Mouse (Mus musculus): ENCODE measurements around the gene Tcap. TPM values are rescaled to one million over a fixed set of nuclear protein-coding genes. Genes with fewer than 3 reads are reported as not detected.

The Tcap gene
- polyA plus RNA-seq, 1 experiment, result not detected

DNA sequence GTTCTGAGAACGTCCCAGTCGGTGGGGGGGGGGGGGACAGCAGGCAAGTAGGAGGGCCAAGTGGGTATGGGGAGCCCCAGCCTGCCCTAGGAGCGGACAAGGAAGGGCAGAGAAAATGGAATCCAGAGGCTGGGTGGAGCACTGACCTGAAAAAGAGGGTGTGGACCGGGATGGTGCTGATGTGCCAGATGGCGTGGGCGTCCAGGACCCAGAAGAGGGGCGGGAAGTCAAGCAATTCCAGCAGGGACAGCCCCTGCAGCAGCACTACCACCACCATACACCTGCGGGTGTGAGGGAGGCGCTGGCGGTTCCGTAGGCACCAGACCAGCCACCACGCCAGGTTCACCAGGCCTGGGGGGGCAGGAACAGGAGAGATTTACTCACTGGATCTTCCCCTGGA, 6.5 kb downstream of the Tcap start:
- H3K9me3 ChIP-seq (replicated peaks; ENCODE audit: control insufficient read depth, insufficient read depth, low read length, poor library complexity, severe bottlenecking), result no peaks in the 10 kb centered on the region
- H3K27ac ChIP-seq (ENCODE audit: insufficient read depth, low read length), result no peak overlapping the region
- TF ChIP-seq POLR2A (IDR thresholded peaks at IDR 0.05; ENCODE audit: insufficient read depth, low read length), result no peak
- no peak for TF ChIP-seq EP300 (IDR thresholded peaks at IDR 0.05; ENCODE audit: insufficient read depth, low read depth, low read length)
- TF ChIP-seq CTCF (IDR thresholded peaks at IDR 0.05; ENCODE audit: low read depth, low read length), result no peak
- no peaks in the 10 kb centered on the region for H3K4me1 ChIP-seq (ENCODE audit: control insufficient read depth, insufficient read depth, low read length)
- H3K4me3 ChIP-seq (ENCODE audit: low read depth, low read length), result no peak overlapping the region
- no peaks in the 10 kb centered on the region for H3K27me3 ChIP-seq (ENCODE audit: control insufficient read depth, insufficient read depth, low read length, poor library complexity, severe bottlenecking)
- H3K9ac ChIP-seq (ENCODE audit: low read depth, poor library complexity, severe bottlenecking), result no peak overlapping the region
- H3K36me3 ChIP-seq (ENCODE audit: control insufficient read depth, insufficient read depth, low read length, poor library complexity, severe bottlenecking), result no peaks in the 10 kb centered on the region

DNA sequence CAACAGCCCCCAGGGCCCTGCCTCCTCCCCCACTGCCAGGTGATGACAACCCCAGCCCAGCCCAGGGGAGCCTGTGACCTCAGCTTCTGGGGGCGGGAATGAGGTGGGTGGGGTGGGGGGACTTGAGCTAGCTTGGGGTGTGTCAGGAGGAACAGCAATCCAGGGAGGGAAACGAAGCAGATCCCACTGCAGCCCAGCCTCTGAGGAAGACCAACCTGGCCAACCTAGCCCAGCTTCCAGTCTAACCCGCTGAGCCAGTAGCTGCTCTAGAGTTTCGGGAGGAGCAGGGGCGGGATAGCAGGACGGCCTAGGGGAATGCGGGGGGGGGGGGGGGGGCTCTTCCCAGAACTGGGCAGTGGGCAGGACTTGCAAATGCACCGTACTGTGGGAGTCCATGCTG, 8.4 kb downstream of the Tcap start:
- H3K4me3 ChIP-seq (ENCODE audit: low read depth, low read length), result no peak overlapping the region
- H3K36me3 ChIP-seq (ENCODE audit: control insufficient read depth, insufficient read depth, low read length, poor library complexity, severe bottlenecking), result no peaks in the 10 kb centered on the region
- H3K27me3 ChIP-seq (ENCODE audit: control insufficient read depth, insufficient read depth, low read length, poor library complexity, severe bottlenecking), result no peaks in the 10 kb centered on the region
- H3K9me3 ChIP-seq (replicated peaks; ENCODE audit: control insufficient read depth, insufficient read depth, low read length, poor library complexity, severe bottlenecking), result no peaks in the 10 kb centered on the region
- H3K27ac ChIP-seq (ENCODE audit: insufficient read depth, low read length), result no peak overlapping the region
- no peaks in the 10 kb centered on the region for H3K4me1 ChIP-seq (ENCODE audit: control insufficient read depth, insufficient read depth, low read length)
- no peak overlapping the region for H3K9ac ChIP-seq (ENCODE audit: low read depth, poor library complexity, severe bottlenecking)
- TF ChIP-seq EP300 (IDR thresholded peaks at IDR 0.05; ENCODE audit: insufficient read depth, low read depth, low read length) (no peak), POLR2A (IDR thresholded peaks at IDR 0.05; ENCODE audit: insufficient read depth, low read length) (no peak), CTCF (IDR thresholded peaks at IDR 0.05; ENCODE audit: low read depth, low read length) (no peak)

DNA sequence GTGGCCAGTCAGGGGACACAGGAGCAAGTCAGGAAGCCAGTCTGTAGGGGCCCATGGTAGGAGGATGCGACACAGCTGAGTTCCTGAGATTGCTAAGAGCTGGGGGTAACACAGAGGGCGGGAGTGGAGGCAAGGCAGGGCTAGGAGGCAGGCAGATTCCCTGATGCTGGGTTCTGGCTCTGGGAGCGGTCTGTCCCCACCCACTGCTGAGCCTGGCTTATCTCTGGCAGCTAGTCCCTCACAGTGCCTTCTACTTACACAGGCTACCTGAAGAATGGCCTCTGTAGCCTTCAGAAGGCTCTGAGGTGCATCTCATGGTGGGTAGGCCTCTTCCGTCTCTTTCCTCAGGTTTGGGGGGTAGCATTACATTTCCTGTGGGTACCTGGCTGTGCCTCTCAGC, 9.0 kb downstream of the Tcap start:
- no peak for TF ChIP-seq EP300 (IDR thresholded peaks at IDR 0.05; ENCODE audit: insufficient read depth, low read depth, low read length)
- Histone ChIP-seq H3K4me1 (ENCODE audit: control insufficient read depth, insufficient read depth, low read length) (no peaks in the 10 kb centered on the region), H3K9me3 (replicated peaks; ENCODE audit: control insufficient read depth, insufficient read depth, low read length, poor library complexity, severe bottlenecking) (no peaks in the 10 kb centered on the region), H3K9ac (ENCODE audit: low read depth, poor library complexity, severe bottlenecking) (no peak overlapping the region), H3K36me3 (ENCODE audit: control insufficient read depth, insufficient read depth, low read length, poor library complexity, severe bottlenecking) (no peaks in the 10 kb centered on the region), H3K4me3 (ENCODE audit: low read depth, low read length) (0 out of 2 replicates have a peak overlapping the region, but pooled peaks have one; percentile 4), H3K27ac (ENCODE audit: insufficient read depth, low read length) (no peak overlapping the region), H3K27me3 (ENCODE audit: control insufficient read depth, insufficient read depth, low read length, poor library complexity, severe bottlenecking) (no peaks in the 10 kb centered on the region)

DNA sequence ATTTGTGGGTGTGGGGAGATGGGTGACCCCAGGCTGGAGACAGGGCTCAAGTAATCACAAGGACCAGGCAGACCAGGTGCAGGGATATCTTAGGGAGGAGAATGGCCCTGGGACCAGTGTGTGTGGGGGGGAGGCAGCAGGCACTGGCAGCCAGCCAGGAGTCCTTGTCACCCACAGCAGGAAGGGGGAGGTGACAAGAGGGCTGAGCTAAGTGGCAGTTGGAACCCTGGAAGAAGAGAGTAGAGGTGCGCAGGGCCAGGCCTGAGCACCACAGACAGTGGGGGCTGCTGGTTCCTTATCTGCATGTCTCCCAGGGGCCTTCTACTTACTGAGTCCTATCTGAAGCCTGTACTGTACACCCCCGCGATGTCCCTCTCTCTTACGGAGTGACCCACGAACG, 9.7 kb downstream of the Tcap start:
- Histone ChIP-seq H3K4me3 (ENCODE audit: low read depth, low read length) (no peak overlapping the region), H3K4me1 (ENCODE audit: control insufficient read depth, insufficient read depth, low read length) (no peaks in the 10 kb centered on the region), H3K27ac (ENCODE audit: insufficient read depth, low read length) (no peak overlapping the region), H3K27me3 (ENCODE audit: control insufficient read depth, insufficient read depth, low read length, poor library complexity, severe bottlenecking) (no peaks in the 10 kb centered on the region), H3K9ac (ENCODE audit: low read depth, poor library complexity, severe bottlenecking) (no peak overlapping the region), H3K36me3 (ENCODE audit: control insufficient read depth, insufficient read depth, low read length, poor library complexity, severe bottlenecking) (no peaks in the 10 kb centered on the region), H3K9me3 (replicated peaks; ENCODE audit: control insufficient read depth, insufficient read depth, low read length, poor library complexity, severe bottlenecking) (no peaks in the 10 kb centered on the region)
- TF ChIP-seq CTCF (IDR thresholded peaks at IDR 0.05; ENCODE audit: low read depth, low read length), result no peak
- TF ChIP-seq POLR2A (IDR thresholded peaks at IDR 0.05; ENCODE audit: insufficient read depth, low read length), result no peak
- no peak for TF ChIP-seq EP300 (IDR thresholded peaks at IDR 0.05; ENCODE audit: insufficient read depth, low read depth, low read length)

DNA sequence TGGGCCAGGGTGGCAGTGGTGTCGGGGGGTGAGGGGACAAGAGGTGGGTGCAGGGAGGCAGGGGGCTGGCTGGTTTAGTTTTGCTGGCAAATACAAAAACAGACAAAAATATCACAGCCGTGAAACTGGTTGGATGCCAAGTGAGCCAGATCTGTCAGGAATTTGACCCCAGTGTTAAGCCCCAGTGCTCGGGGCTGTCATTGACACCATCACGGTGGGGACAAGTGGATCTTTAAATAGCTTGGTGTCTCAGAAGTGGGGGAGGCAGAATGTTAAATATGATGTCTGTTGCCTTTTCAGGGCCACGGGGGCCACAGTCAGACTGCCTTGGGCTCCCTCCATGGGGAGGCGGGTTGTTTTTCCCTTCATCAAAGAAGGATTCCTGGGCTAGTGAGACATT, 10.7 kb downstream of the Tcap start:
- Histone ChIP-seq H3K27me3 (ENCODE audit: control insufficient read depth, insufficient read depth, low read length, poor library complexity, severe bottlenecking) (no peaks in the 10 kb centered on the region), H3K4me3 (ENCODE audit: low read depth, low read length) (no peak overlapping the region), H3K4me1 (ENCODE audit: control insufficient read depth, insufficient read depth, low read length) (no peaks in the 10 kb centered on the region), H3K9ac (ENCODE audit: low read depth, poor library complexity, severe bottlenecking) (no peak overlapping the region), H3K36me3 (ENCODE audit: control insufficient read depth, insufficient read depth, low read length, poor library complexity, severe bottlenecking) (no peaks in the 10 kb centered on the region), H3K9me3 (replicated peaks; ENCODE audit: control insufficient read depth, insufficient read depth, low read length, poor library complexity, severe bottlenecking) (no peaks in the 10 kb centered on the region), H3K27ac (ENCODE audit: insufficient read depth, low read length) (no peak overlapping the region)
- no peak for TF ChIP-seq POLR2A (IDR thresholded peaks at IDR 0.05; ENCODE audit: insufficient read depth, low read length)
- no peak for TF ChIP-seq EP300 (IDR thresholded peaks at IDR 0.05; ENCODE audit: insufficient read depth, low read depth, low read length)
- no peak for TF ChIP-seq CTCF (IDR thresholded peaks at IDR 0.05; ENCODE audit: low read depth, low read length)

DNA sequence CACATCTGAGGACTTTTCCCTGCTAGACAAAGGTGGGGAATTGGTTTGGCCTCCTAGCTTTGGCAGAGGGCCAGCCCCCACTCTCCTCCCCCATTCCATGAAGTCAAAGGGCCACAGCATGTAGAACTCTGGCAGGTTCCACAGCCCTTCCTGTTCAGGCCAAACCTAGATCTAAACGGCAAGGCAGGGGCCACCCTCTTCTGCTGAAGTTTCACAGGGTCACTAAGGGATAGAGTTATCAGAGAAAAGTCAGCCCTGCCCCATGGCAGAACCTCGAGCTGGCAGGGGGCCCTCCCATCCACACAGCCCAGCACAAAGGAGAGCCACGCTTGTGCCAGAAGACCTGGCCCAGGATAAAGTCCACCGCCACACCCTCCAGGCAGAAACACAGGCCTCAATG, 11.4 kb downstream of the Tcap start:
- H3K9me3 ChIP-seq (replicated peaks; ENCODE audit: control insufficient read depth, insufficient read depth, low read length, poor library complexity, severe bottlenecking), result no peaks in the 10 kb centered on the region
- H3K9ac ChIP-seq (ENCODE audit: low read depth, poor library complexity, severe bottlenecking), result no peak overlapping the region
- H3K27ac ChIP-seq (ENCODE audit: insufficient read depth, low read length), result no peak overlapping the region
- H3K4me1 ChIP-seq (ENCODE audit: control insufficient read depth, insufficient read depth, low read length), result no peaks in the 10 kb centered on the region
- no peak overlapping the region for H3K4me3 ChIP-seq (ENCODE audit: low read depth, low read length)
- H3K27me3 ChIP-seq (ENCODE audit: control insufficient read depth, insufficient read depth, low read length, poor library complexity, severe bottlenecking), result no peaks in the 10 kb centered on the region
- TF ChIP-seq EP300 (IDR thresholded peaks at IDR 0.05; ENCODE audit: insufficient read depth, low read depth, low read length), result no peak
- TF ChIP-seq CTCF (IDR thresholded peaks at IDR 0.05; ENCODE audit: low read depth, low read length), result no peak
- TF ChIP-seq POLR2A (IDR thresholded peaks at IDR 0.05; ENCODE audit: insufficient read depth, low read length), result no peak
- H3K36me3 ChIP-seq (ENCODE audit: control insufficient read depth, insufficient read depth, low read length, poor library complexity, severe bottlenecking), result no peaks in the 10 kb centered on the region

Data from ES-Bruce4 (cell line).